Comparison of ENCODE assay signal across 23 mouse cellular contexts in genomic region chr13:103238034-103238705, GRCm38 (mm10).
DNase-seq lines count a peak whose midpoint lies in the region; ATAC-seq and TF ChIP-seq lines count a peak whose summit lies in the region.
"Had no signal": no experiment of that assay in that cellular context is flagged by ENCODE, and none has a peak within 500 bp of the region (broad histone marks: within the 10 kb centered on the region; RNA-seq: fewer than 3 reads in every experiment).

No protein-coding gene starts in this region.

- DNase-seq in kidney, adult 11 months, result peak; percentile 89
- DNase-seq in kidney, adult 8-10 months, result peak; percentile 78 to 92
- peak; percentile 55 for DNase-seq in kidney, postnatal 0 days (ENCODE audit: low spot score)
- peak; percentile 24 to 67 for DNase-seq in kidney, postnatal 4 days
- no peak for DNase-seq in cerebellum, postnatal 25 days
- no peak for DNase-seq in lung, postnatal 4 days
- no peak for DNase-seq in left cerebral cortex, postnatal 14 days (ENCODE audit: low spot score in 2 of 2)
- DNase-seq: adrenal gland, postnatal 14 days; B cell, adult 2 months; cerebellum, adult 11-12 months; cerebellum, postnatal 10 days; lung, adult 18-20 months; retina, postnatal 1 day; right cerebral cortex, postnatal 14 days had no signal

- peak overlapping the region; percentile 23; the same call in 1 of the 2 replicates for H3K9ac ChIP-seq in kidney, postnatal 0 days (ENCODE audit: low read depth, low read length)
- H3K9ac ChIP-seq: heart, embryonic 15.5 days; limb, embryonic 13.5 days; liver, embryonic 12.5 days; midbrain, embryonic 13.5 days had no signal

- H3K27ac ChIP-seq in kidney, postnatal 0 days, result peak overlapping the region; percentile 90
- H3K27ac ChIP-seq: heart, embryonic 15.5 days; limb, embryonic 13.5 days; liver, embryonic 12.5 days; macrophage; midbrain, embryonic 13.5 days had no signal

- 63% methylated on average over 7 of the region's 7 CpGs for WGBS in kidney, postnatal 0 days

- peak overlapping the region; percentile 41 for H3K4me2 ChIP-seq in kidney, postnatal 0 days (ENCODE audit: low read length)
- H3K4me2 ChIP-seq: heart, embryonic 15.5 days; limb, embryonic 13.5 days; liver, embryonic 12.5 days; midbrain, embryonic 13.5 days had no signal

- TF ChIP-seq CTCF in kidney, postnatal 0 days (IDR thresholded peaks at IDR 0.05; ENCODE audit: low read depth), result no peak

- intact Hi-C loops in left cerebral cortex, postnatal 14 days (cut with DNase I), result no loop called here

- H3K9me3 ChIP-seq in kidney, postnatal 0 days (replicated peaks; ENCODE audit: low read length), result no peaks in the 10 kb centered on the region
- H3K9me3 ChIP-seq: heart, embryonic 15.5 days; limb, embryonic 13.5 days; liver, embryonic 12.5 days; midbrain, embryonic 13.5 days had no signal

- no peak overlapping the region for H3K4me3 ChIP-seq in kidney, postnatal 0 days (replicated peaks; ENCODE audit: low read depth, low read length)
- H3K4me3 ChIP-seq: erythroblast, embryonic 14.5 days; heart, embryonic 15.5 days; limb, embryonic 13.5 days; liver, embryonic 12.5 days; midbrain, embryonic 13.5 days had no signal

- ATAC-seq in kidney, postnatal 0 days (replicated peaks; ENCODE audit: low FRiP score, low read depth), result peak; percentile 92
- ATAC-seq: forebrain, embryonic 16.5 days; hindbrain, embryonic 16.5 days; liver, embryonic 12.5 days; lung, postnatal 0 days; midbrain, embryonic 13.5 days had no signal

- H3K4me1 ChIP-seq in kidney, postnatal 0 days (replicated peaks; ENCODE audit: insufficient read depth, low read length), result 0 out of 2 replicates have a peak, but pooled peaks cover 6% of the 10 kb centered on the region
- H3K4me1 ChIP-seq: heart, embryonic 15.5 days; limb, embryonic 13.5 days; liver, embryonic 12.5 days; midbrain, embryonic 13.5 days had no signal

- H3K27me3 ChIP-seq in kidney, postnatal 0 days (ENCODE audit: insufficient read depth, low read length), result no peaks in the 10 kb centered on the region
- H3K27me3 ChIP-seq: heart, embryonic 15.5 days; limb, embryonic 13.5 days; liver, embryonic 12.5 days; midbrain, embryonic 13.5 days had no signal

- no peaks in the 10 kb centered on the region for H3K36me3 ChIP-seq in kidney, postnatal 0 days (ENCODE audit: insufficient read depth, low read length)
- H3K36me3 ChIP-seq: heart, embryonic 15.5 days; limb, embryonic 13.5 days; liver, embryonic 12.5 days; midbrain, embryonic 13.5 days had no signal

Comparison
In these comparisons a context has a peak if more than half of its experiments do, and no peak if none do; other contexts are left out.
1. DNase-seq: peak in kidney, adult 11 months (single experiment), kidney, adult 8-10 months (2 of 2), kidney, postnatal 0 days (single experiment) and kidney, postnatal 4 days (2 of 2); none in cerebellum, postnatal 25 days (0 of 2), lung, postnatal 4 days (0 of 2) and left cerebral cortex, postnatal 14 days (0 of 2).